Mouse (Mus musculus) ZHBTc4 (cell line): ENCODE results near the gene Oxct2a.
"Not testable (repeated sequence)": the region's sequence is repeated elsewhere in the genome, so short reads cannot be mapped to it uniquely, and the experiment has no call there.

Experiments used
- DNase-seq: peaks from one replicate; pipeline ENCODE4 v3.0.0-alpha.2; 2011; ENCODE audit warnings: low read depth, low spot score

The Oxct2a gene

GRCm38 (mm10) chr4:123323534-123323933, at the start of gene Oxct2a:
Oxct2a (minus strand) TSS chr4:123323634.
- peak; percentile 26 for DNase-seq

- no peak for DNase-seq
These were observed 40.1 kb upstream of the Oxct2a start for GRCm38 (mm10) chr4:123363555-123363954.

GRCm38 (mm10) chr4:123360771-123361170, 37.3 kb upstream of the Oxct2a start:
- DNase-seq: no peak

GRCm38 (mm10) chr4:123358613-123359012, 35.2 kb upstream of the Oxct2a start:
- no peak for DNase-seq

GRCm38 (mm10) chr4:123355941-123356340, 32.5 kb upstream of the Oxct2a start:
- peak; percentile 71 for DNase-seq

GRCm38 (mm10) chr4:123353271-123353877, 29.9 kb upstream of the Oxct2a start:
- no peak for DNase-seq

- no peak for DNase-seq
These were observed 20.0 kb upstream of the Oxct2a start for GRCm38 (mm10) chr4:123343471-123343789.

- DNase-seq: peak; percentile 96
These were observed 19.4 kb upstream of the Oxct2a start, which contains the start of gene Bmp8a for GRCm38 (mm10) chr4:123342642-123343470. Bmp8a (minus strand) TSS chr4:123343252.

GRCm38 (mm10) chr4:123342091-123342641, 18.7 kb upstream of the Oxct2a start:
- DNase-seq: peak; percentile 36

GRCm38 (mm10) chr4:123340232-123340631, 16.8 kb upstream of the Oxct2a start:
- DNase-seq: peak; percentile 44

- no peak for DNase-seq
These were observed 14.3 kb upstream of the Oxct2a start for GRCm38 (mm10) chr4:123337693-123338092.

GRCm38 (mm10) chr4:123335796-123336585, 12.6 kb upstream of the Oxct2a start:
- peak; percentile 53 for DNase-seq

- DNase-seq: not testable (repeated sequence)
These were observed 11.8 kb upstream of the Oxct2a start for GRCm38 (mm10) chr4:123335244-123335643.

- DNase-seq: no peak
These were observed 10.7 kb upstream of the Oxct2a start for GRCm38 (mm10) chr4:123334177-123334576.

- DNase-seq: peak; percentile 69
These were observed 9.7 kb upstream of the Oxct2a start for GRCm38 (mm10) chr4:123333151-123333550.

GRCm38 (mm10) chr4:123331961-123332360, 8.5 kb upstream of the Oxct2a start:
- peak; percentile 65 for DNase-seq

- DNase-seq: peak; percentile 89
These were observed 7.9 kb upstream of the Oxct2a start for GRCm38 (mm10) chr4:123331326-123331725.

- no peak for DNase-seq
These were observed 5.5 kb upstream of the Oxct2a start for GRCm38 (mm10) chr4:123328946-123329345.

GRCm38 (mm10) chr4:123327630-123328029, 4.2 kb upstream of the Oxct2a start:
- DNase-seq: no peak

- DNase-seq: no peak
These were observed 2.7 kb upstream of the Oxct2a start for GRCm38 (mm10) chr4:123326087-123326486.

- DNase-seq: peak; percentile 38
These were observed 524 bp downstream of the Oxct2a start for GRCm38 (mm10) chr4:123322910-123323309.

GRCm38 (mm10) chr4:123314497-123314896, 8.9 kb downstream of the Oxct2a start:
- no peak for DNase-seq
